Mouse (Mus musculus) limb, embryonic 14.5 days (tissue): ENCODE measurements at regions not wholly inside any gene's neighbourhood (a gene's known extent, or its start where the extent isn't known, plus 50 kb on each side); places are given as distances from the start of the nearest gene placed in this dataset.
A peak's percentile ranks its signal among the peaks of the same experiment; 100 is the strongest.

Experiments
- ATAC-seq: fragments of 200-750 bp; cut with Nextera tagmentation; 2 replicates; pipeline ENCODE4 v1.8.0; 2017; ENCODE audit warnings: low read depth, moderate number of reproducible peaks, moderate TSS enrichment; ENCODE audit not compliant: low FRiP score
- DNase-seq: peaks from one replicate; pipeline ENCODE4 v3.0.0-alpha.2; 2015; ENCODE audit warnings: low spot score
- H3K27ac ChIP-seq: fragments of 300-500 bp; sonication (generic); replicated peaks from 2 replicates; pipeline ENCODE4 v1.5.1; 2014; ENCODE audit warnings: low read depth, mild to moderate bottlenecking, low read length, moderate library complexity, mixed read lengths
- H3K27me3 ChIP-seq: fragments of 300-500 bp; sonication (generic); 2 replicates; pipeline ENCODE4 v1.6.1; 2014; ENCODE audit warnings: low read length, mixed read lengths; ENCODE audit not compliant: control insufficient read depth, insufficient read depth
- H3K36me3 ChIP-seq: fragments of 300-500 bp; sonication (generic); 2 replicates; pipeline ENCODE4 v1.6.1; 2014; ENCODE audit warnings: mild to moderate bottlenecking, low read length, moderate library complexity, mixed read lengths; ENCODE audit not compliant: control insufficient read depth, insufficient read depth
- H3K4me1 ChIP-seq: fragments of 300-500 bp; sonication (generic); 2 replicates; pipeline ENCODE4 v1.6.1; 2014; ENCODE audit warnings: antibody characterized with exemption, low read length, mixed read lengths; ENCODE audit not compliant: control insufficient read depth, insufficient read depth
- H3K4me2 ChIP-seq: fragments of 300-500 bp; sonication (generic); replicated peaks from 2 replicates; pipeline ENCODE4 v1.6.1; 2014; ENCODE audit warnings: low read depth, mild to moderate bottlenecking, low read length, moderate library complexity; ENCODE audit not compliant: severe bottlenecking
- H3K4me3 ChIP-seq: fragments of 300-500 bp; sonication (generic); replicated peaks from 2 replicates; pipeline ENCODE4 v1.5.1; 2014; ENCODE audit warnings: low read length
- H3K9ac ChIP-seq: fragments of 300-500 bp; sonication (generic); 2 replicates; pipeline ENCODE4 v1.6.1; 2014; ENCODE audit warnings: mild to moderate bottlenecking, low read depth, low read length, moderate library complexity; ENCODE audit not compliant: severe bottlenecking
- H3K9me3 ChIP-seq: fragments of 300-500 bp; sonication (generic); 2 replicates; pipeline ENCODE4 v1.6.1; 2016; ENCODE audit warnings: low read length; ENCODE audit not compliant: control insufficient read depth
- POLR2A ChIP-seq: fragments of 200-500 bp; IDR thresholded peaks from 2 replicates; pipeline ENCODE4 v1.8.0; 2012; ENCODE audit warnings: inconsistent platforms, mild to moderate bottlenecking, moderate library complexity, borderline replicate concordance; ENCODE audit not compliant: insufficient read depth, insufficient read length; ENCODE audit errors: extremely low read depth
- WGBS: fragments of 180-500 bp; shearing (Covaris S2); extraction: QIAGEN DNeasy Blood & Tissue Kit; methylation state at CpG from one replicate; pipeline ENCODE4 v1.1.7; 2014; 5-methylcytosine and 5-hydroxymethylcytosine counted together

- ATAC-seq (no peak), DNase-seq (no peak)
- H3K27me3 ChIP-seq, result no peaks in the 10 kb centered on the region
- H3K9me3 ChIP-seq, result no peaks in the 10 kb centered on the region
- no peak for TF ChIP-seq POLR2A
- H3K4me3 ChIP-seq, result no peak overlapping the region
- no peak overlapping the region for H3K27ac ChIP-seq
- H3K9ac ChIP-seq, result no peak overlapping the region
- H3K4me2 ChIP-seq, result no peak overlapping the region
- no peaks in the 10 kb centered on the region for H3K4me1 ChIP-seq
- H3K36me3 ChIP-seq, result no peaks in the 10 kb centered on the region
- 74% methylated on average over 4 of the region's 4 CpGs for WGBS
These were observed 193.0 kb downstream of the Pou4f1 start for GRCm38 (mm10) chr14:104274752-104275151.

- Histone ChIP-seq H3K9ac (no peak overlapping the region), H3K4me3 (no peak overlapping the region), H3K4me1 (no peaks in the 10 kb centered on the region), H3K27me3 (no peaks in the 10 kb centered on the region), H3K27ac (no peak overlapping the region), H3K9me3 (no peaks in the 10 kb centered on the region), H3K4me2 (no peak overlapping the region), H3K36me3 (no peaks in the 10 kb centered on the region)
- WGBS, result 72% methylated on average over 6 of the region's 6 CpGs
- ATAC-seq, result no peak
- no peak for TF ChIP-seq POLR2A
- no peak for DNase-seq
These were observed 202.7 kb downstream of the Pou4f1 start for GRCm38 (mm10) chr14:104264919-104265764.

- no peaks in the 10 kb centered on the region for H3K36me3 ChIP-seq
- H3K4me2 ChIP-seq, result no peak overlapping the region
- no peaks in the 10 kb centered on the region for H3K9me3 ChIP-seq
- no peaks in the 10 kb centered on the region for H3K4me1 ChIP-seq
- DNase-seq (no peak), ATAC-seq (no peak)
- H3K9ac ChIP-seq, result no peak overlapping the region
- 81% methylated on average over 5 of the region's 5 CpGs for WGBS
- no peak for TF ChIP-seq POLR2A
- no peaks in the 10 kb centered on the region for H3K27me3 ChIP-seq
- no peak overlapping the region for H3K27ac ChIP-seq
- H3K4me3 ChIP-seq, result no peak overlapping the region
These were observed 250.8 kb downstream of the Pou4f1 start for GRCm38 (mm10) chr14:104216965-104217364.

- no peaks in the 10 kb centered on the region for H3K27me3 ChIP-seq
- WGBS, result 60% methylated on average over 3 of the region's 3 CpGs
- no peak overlapping the region for H3K4me3 ChIP-seq
- H3K36me3 ChIP-seq, result no peaks in the 10 kb centered on the region
- no peaks in the 10 kb centered on the region for H3K4me1 ChIP-seq
- H3K9me3 ChIP-seq, result no peaks in the 10 kb centered on the region
- no peak overlapping the region for H3K27ac ChIP-seq
- DNase-seq (peak; percentile 44), ATAC-seq (peak; percentile 88)
- TF ChIP-seq POLR2A, result no peak
- H3K9ac ChIP-seq, result no peak overlapping the region
- no peak overlapping the region for H3K4me2 ChIP-seq
These were observed 257.1 kb downstream of the Pou4f1 start for GRCm38 (mm10) chr14:104210719-104211118.

- H3K27ac ChIP-seq, result no peak overlapping the region
- H3K4me1 ChIP-seq, result no peaks in the 10 kb centered on the region
- TF ChIP-seq POLR2A, result no peak
- no peak for ATAC-seq
- no peak overlapping the region for H3K4me3 ChIP-seq
- WGBS, result 55% methylated on average over 4 of the region's 4 CpGs
- DNase-seq, result no peak
- no peaks in the 10 kb centered on the region for H3K36me3 ChIP-seq
- H3K27me3 ChIP-seq, result no peaks in the 10 kb centered on the region
- no peak overlapping the region for H3K9ac ChIP-seq
- H3K4me2 ChIP-seq, result no peak overlapping the region
- H3K9me3 ChIP-seq, result no peaks in the 10 kb centered on the region
These were observed 258.9 kb downstream of the Pou4f1 start for GRCm38 (mm10) chr14:104208855-104209254.
